Mouse (Mus musculus) stomach, postnatal 0 days (tissue): ENCODE measurements around the gene Prkcq.

Experiments used
- CTCF ChIP-seq: IDR thresholded peaks from 2 replicates; pipeline ENCODE4 v1.5.1; 2016; ENCODE audit warnings: antibody characterized with exemption, low read depth, mild to moderate bottlenecking, moderate library complexity
- EP300 ChIP-seq: optimal IDR thresholded peaks from 2 replicates; pipeline ENCODE3; 2016; ENCODE audit warnings: antibody characterized with exemption

DNA sequence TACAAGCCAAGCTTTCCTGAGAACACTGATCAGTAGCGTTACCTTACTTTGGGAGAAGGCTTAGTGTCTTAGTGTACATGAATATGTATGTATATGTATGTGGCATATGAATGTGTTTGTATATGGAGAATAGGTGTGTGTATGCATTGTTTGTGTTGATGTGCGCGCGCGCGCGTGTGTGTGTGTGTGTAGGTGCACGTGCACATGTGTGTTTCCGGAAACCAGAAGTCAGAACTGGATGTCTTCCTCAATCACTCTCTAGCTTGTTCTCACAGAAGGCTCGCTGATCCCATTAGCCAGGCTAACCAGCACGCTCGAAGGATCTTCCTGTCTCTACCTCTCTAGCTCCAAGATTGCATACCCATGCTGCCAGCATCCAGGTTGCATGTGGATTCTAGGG is 6.0 kb downstream of the Prkcq start:
- TF ChIP-seq EP300, result no peak
- no peak for TF ChIP-seq CTCF
